Mouse (Mus musculus) intestine, postnatal 0 days (tissue): Measurements from ENCODE around the gene Fgf18. TPM values are rescaled to one million over a fixed set of nuclear protein-coding genes. Genes with fewer than 3 reads are reported as not detected.

Experiments used
- ATAC-seq: fragments of 200-750 bp; cut with Nextera tagmentation; 2 replicates; pipeline ENCODE4 v1.8.0; 2017; ENCODE audit warnings: mild to moderate bottlenecking, moderate TSS enrichment, moderate library complexity
- H3K27ac ChIP-seq: fragments of 300-500 bp; sonication (generic); 2 replicates; pipeline ENCODE4 v1.5.1; 2014; ENCODE audit warnings: mild to moderate bottlenecking, low read depth, low read length, moderate library complexity
- H3K27me3 ChIP-seq: fragments of 300-500 bp; sonication (generic); replicated peaks from 2 replicates; pipeline ENCODE4 v1.6.1; 2014; ENCODE audit warnings: low read length, mixed read lengths; ENCODE audit not compliant: control insufficient read depth, insufficient read depth
- H3K36me3 ChIP-seq: fragments of 300-500 bp; sonication (generic); 2 replicates; pipeline ENCODE4 v1.6.1; 2014; ENCODE audit warnings: mild to moderate bottlenecking, moderate library complexity; ENCODE audit not compliant: control insufficient read depth, insufficient read depth
- H3K4me1 ChIP-seq: fragments of 300-500 bp; sonication (generic); replicated peaks from 2 replicates; pipeline ENCODE4 v1.6.1; 2014; ENCODE audit warnings: antibody characterized with exemption, low read length, mixed read lengths; ENCODE audit not compliant: control insufficient read depth, insufficient read depth
- H3K4me2 ChIP-seq: fragments of 300-500 bp; sonication (generic); replicated peaks from 2 replicates; pipeline ENCODE4 v1.6.1; 2014; ENCODE audit warnings: low read depth, mild to moderate bottlenecking, moderate library complexity
- H3K4me3 ChIP-seq: fragments of 300-500 bp; sonication (generic); 2 replicates; pipeline ENCODE4 v1.5.1; 2014; ENCODE audit warnings: low read depth, low read length
- H3K9ac ChIP-seq: fragments of 300-500 bp; sonication (generic); 2 replicates; pipeline ENCODE4 v1.6.1; 2014; ENCODE audit warnings: mild to moderate bottlenecking, low read depth, low read length
- H3K9me3 ChIP-seq: fragments of 300-500 bp; sonication (generic); 2 replicates; pipeline ENCODE4 v1.6.1; 2016; ENCODE audit warnings: mixed run types; ENCODE audit not compliant: control insufficient read depth
- CTCF ChIP-seq: sonication (generic); IDR thresholded peaks from 2 replicates; pipeline ENCODE4 v1.5.1; 2016; ENCODE audit warnings: low read depth, mild to moderate bottlenecking, control low read depth, antibody characterized with exemption, moderate library complexity
- WGBS: fragments of 180-500 bp; shearing (Covaris S2); extraction: QIAGEN DNeasy Blood & Tissue Kit; methylation state at CpG from one replicate; pipeline ENCODE4 v1.1.7; 2014; 5-methylcytosine and 5-hydroxymethylcytosine counted together
- polyA plus RNA-seq: library from polyadenylated mRNA; unstranded; fragments of >200 nt; fragmentation: Nextera tagmentation; extraction: Ambion mirVana; gene quantifications from 2 replicates; pipeline ENCODE4 v1.2.1, GENCODE M21; 2015

Gene Fgf18
- polyA plus RNA-seq, 1 experiment from 2014 or later = 1.1 TPM

- H3K9me3 ChIP-seq = no peaks in the 10 kb centered on the region
- no peak overlapping the region for H3K27ac ChIP-seq
- 100% methylated on average over 1 of the region's 1 CpGs for WGBS
- no peak for TF ChIP-seq CTCF
- H3K4me3 ChIP-seq = no peak overlapping the region
- ATAC-seq = no peak
- no peak overlapping the region for H3K9ac ChIP-seq
- H3K4me1 ChIP-seq = no peaks in the 10 kb centered on the region; the same call in 1 of the 2 replicates
- no peak overlapping the region for H3K4me2 ChIP-seq
- peaks cover 35% of the 10 kb centered on the region; the same call in 1 of the 2 replicates for H3K27me3 ChIP-seq
- no peaks in the 10 kb centered on the region for H3K36me3 ChIP-seq
Observed at GRCm38 (mm10) chr11:33142801-33143200, 4.4 kb downstream of the Fgf18 start.

- no peak overlapping the region for H3K4me2 ChIP-seq
- 91% methylated on average over 5 of the region's 5 CpGs for WGBS
- TF ChIP-seq CTCF = no peak
- no peaks in the 10 kb centered on the region for H3K4me1 ChIP-seq
- no peaks in the 10 kb centered on the region for H3K9me3 ChIP-seq
- peaks cover 18% of the 10 kb centered on the region; the same call in 1 of the 2 replicates for H3K27me3 ChIP-seq
- ATAC-seq = no peak
- no peak overlapping the region for H3K4me3 ChIP-seq
- H3K9ac ChIP-seq = no peak overlapping the region
- no peak overlapping the region for H3K27ac ChIP-seq
- H3K36me3 ChIP-seq = no peaks in the 10 kb centered on the region
Observed at GRCm38 (mm10) chr11:33140111-33140460, 7.1 kb downstream of the Fgf18 start.

- Histone ChIP-seq H3K4me2 (no peak overlapping the region), H3K4me3 (no peak overlapping the region), H3K9ac (no peak overlapping the region), H3K27ac (no peak overlapping the region), H3K36me3 (no peaks in the 10 kb centered on the region), H3K9me3 (no peaks in the 10 kb centered on the region), H3K27me3 (peaks cover 13% of the 10 kb centered on the region; the same call in 1 of the 2 replicates), H3K4me1 (no peaks in the 10 kb centered on the region)
- no peak for ATAC-seq
- 71% methylated on average over 9 of the region's 9 CpGs for WGBS
- TF ChIP-seq CTCF = no peak
Observed at GRCm38 (mm10) chr11:33139458-33140110, 7.6 kb downstream of the Fgf18 start.

GRCm38 (mm10) chr11:33138686-33139085 lies 8.5 kb downstream of the Fgf18 start:
- Histone ChIP-seq H3K4me1 (no peaks in the 10 kb centered on the region), H3K27ac (no peak overlapping the region), H3K4me2 (no peak overlapping the region), H3K4me3 (no peak overlapping the region), H3K27me3 (0 out of 2 replicates have a peak, but pooled peaks cover 6% of the 10 kb centered on the region), H3K36me3 (no peaks in the 10 kb centered on the region), H3K9me3 (no peaks in the 10 kb centered on the region), H3K9ac (no peak overlapping the region)
- WGBS = 85% methylated on average over 5 of the region's 5 CpGs
- TF ChIP-seq CTCF = no peak
- ATAC-seq = no peak

- no peak overlapping the region for H3K27ac ChIP-seq
- no peak overlapping the region for H3K9ac ChIP-seq
- H3K4me1 ChIP-seq = no peaks in the 10 kb centered on the region
- H3K36me3 ChIP-seq = no peaks in the 10 kb centered on the region
- ATAC-seq = no peak
- no peaks in the 10 kb centered on the region for H3K9me3 ChIP-seq
- no peak overlapping the region for H3K4me2 ChIP-seq
- 81% methylated on average over 8 of the region's 8 CpGs for WGBS
- no peaks in the 10 kb centered on the region for H3K27me3 ChIP-seq
- no peak overlapping the region for H3K4me3 ChIP-seq
- no peak for TF ChIP-seq CTCF
Observed at GRCm38 (mm10) chr11:33134391-33134986, 12.7 kb downstream of the Fgf18 start.

- 66% methylated on average over 8 of the region's 8 CpGs for WGBS
- no peak for ATAC-seq
- TF ChIP-seq CTCF = no peak
Observed at GRCm38 (mm10) chr11:33132619-33133338, 14.4 kb downstream of the Fgf18 start.

More at GRCm38 (mm10) chr11:33132619-33133338, 14.4 kb downstream of the Fgf18 start:
- Histone ChIP-seq H3K4me1 (no peaks in the 10 kb centered on the region), H3K4me3 (no peak overlapping the region), H3K9ac (no peak overlapping the region), H3K9me3 (no peaks in the 10 kb centered on the region), H3K27me3 (no peaks in the 10 kb centered on the region), H3K36me3 (no peaks in the 10 kb centered on the region), H3K27ac (no peak overlapping the region), H3K4me2 (no peak overlapping the region)
